Mouse (Mus musculus) thymus, postnatal 14 days (tissue): ENCODE measurements around the gene Pds5b.
"Not testable (repeated sequence)": the region's sequence is repeated elsewhere in the genome, so short reads cannot be mapped to it uniquely, and the experiment has no call there.

ENCODE experiments used
- DNase-seq: peaks from one replicate; pipeline ENCODE4 v3.0.0; 2021

Pds5b gene

DNA sequence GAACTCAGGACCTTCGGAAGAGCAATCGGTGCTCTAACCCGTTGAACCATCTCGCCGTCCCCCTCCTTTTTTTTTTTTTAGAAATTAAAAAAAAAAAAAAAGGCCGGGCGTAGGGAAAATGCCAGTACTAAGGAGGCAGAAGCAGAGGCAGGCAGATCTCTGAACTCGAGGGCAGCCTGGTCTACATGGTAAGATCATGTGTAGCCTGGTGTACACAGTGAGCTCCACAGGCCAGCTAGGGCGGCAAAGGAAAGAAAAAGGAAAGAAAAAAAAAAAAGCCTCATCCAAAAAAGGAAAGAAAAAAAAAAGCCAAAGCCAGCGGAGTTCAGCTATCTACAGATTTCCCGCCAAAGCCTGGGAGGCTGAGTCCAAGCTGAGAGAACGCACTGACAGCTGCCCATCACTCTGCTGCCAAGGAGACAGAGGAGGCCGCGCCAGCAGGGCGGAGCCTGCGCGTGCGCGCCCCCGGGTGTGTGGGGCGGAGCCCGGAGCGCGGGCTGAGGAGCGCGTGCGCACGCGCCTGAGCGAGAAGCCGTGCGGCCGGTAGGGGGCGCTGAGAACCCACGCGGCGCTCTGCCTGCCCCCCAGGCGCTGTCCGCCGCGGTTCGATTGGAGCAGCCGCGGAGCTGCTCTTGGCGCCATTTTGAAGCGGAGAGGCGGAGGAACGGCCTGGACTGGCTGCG lies at the start of gene Pds5b:
Gene Pds5b (plus strand): TSS at position 587 of the 683 bp plus-strand sequence.
- peak; percentile 95 for DNase-seq

- DNase-seq: no peak
These were observed 48.0 kb upstream of the Pds5b start for GRCm38 (mm10) chr5:150625528-150625927.

DNA sequence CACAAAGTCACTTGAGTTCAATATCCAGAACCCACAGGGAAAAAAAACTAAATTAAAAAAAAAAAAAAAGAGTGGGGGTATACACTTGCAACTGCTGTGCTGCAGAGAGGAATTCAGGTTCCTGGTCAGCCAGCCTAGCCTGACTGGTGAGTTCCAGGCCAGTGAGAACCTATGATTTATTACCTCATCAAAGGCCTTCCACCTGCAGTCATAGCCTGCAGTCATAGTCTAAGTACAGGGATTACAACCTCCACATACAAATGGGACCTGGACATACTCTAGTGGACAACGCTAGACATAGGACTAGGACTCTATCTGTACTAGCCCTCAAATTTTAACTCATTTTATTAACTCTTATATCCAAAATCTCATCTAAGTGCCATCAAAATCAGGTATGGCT lies 44.3 kb upstream of the Pds5b start:
- no peak for DNase-seq

DNA sequence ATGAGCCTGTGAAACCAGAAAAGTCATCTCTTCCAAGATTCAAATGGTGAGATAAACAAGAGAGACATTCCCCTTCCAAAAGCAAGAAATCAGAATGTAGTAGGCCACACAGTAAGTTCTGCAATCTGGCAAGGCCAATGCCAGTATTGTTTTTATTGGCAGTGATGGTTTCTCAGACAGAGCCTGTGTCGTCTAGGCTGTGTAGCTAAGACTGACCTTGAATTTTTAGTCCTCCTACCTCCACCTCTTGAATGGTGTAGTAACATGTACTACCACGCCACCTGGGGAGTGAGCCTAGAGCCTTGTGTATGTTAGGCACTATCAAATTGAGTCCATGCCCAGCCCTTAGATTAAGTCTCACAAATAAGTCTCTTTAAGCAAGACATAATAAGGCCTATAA lies 43.8 kb upstream of the Pds5b start:
- no peak for DNase-seq

DNA sequence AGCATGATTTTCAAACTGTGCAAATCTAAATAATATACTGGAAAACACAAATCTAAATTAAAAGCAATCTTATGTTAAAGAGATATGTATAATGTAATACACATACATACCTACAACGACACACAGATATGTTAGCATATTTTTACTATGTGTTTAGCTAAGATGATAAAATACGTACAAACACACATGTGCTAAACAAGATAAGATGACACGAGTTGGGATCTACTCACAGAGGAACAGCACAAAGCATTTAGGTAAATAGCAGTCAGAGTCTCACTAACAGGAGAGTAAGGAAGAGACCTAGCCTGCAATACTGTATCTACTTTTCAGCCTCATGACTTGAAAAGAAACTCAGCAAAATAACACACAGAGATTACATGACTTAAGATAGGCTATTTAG lies 32.1 kb upstream of the Pds5b start:
- no peak for DNase-seq

- not testable (repeated sequence) for DNase-seq
These were observed 30.1 kb upstream of the Pds5b start for GRCm38 (mm10) chr5:150643390-150643789.

DNA sequence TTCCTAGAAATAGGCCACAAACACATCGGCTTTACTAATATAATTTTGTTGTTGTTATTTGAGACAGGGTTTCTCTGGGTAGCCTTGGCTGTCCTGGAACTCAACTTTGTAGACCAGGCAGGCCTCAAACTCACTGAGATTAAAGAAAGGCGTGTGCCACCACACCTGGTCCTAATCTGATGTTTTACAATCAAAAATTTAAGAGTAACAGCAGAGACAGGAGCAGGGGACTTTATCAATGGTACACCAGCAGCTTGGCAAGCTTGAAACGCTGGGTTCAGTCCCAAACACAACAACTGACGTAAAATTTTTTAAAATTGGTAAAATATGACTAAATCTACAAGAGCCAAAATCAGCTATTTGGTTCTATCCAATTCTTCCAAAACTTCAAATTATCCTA lies 28.6 kb upstream of the Pds5b start:
- no peak for DNase-seq

DNA sequence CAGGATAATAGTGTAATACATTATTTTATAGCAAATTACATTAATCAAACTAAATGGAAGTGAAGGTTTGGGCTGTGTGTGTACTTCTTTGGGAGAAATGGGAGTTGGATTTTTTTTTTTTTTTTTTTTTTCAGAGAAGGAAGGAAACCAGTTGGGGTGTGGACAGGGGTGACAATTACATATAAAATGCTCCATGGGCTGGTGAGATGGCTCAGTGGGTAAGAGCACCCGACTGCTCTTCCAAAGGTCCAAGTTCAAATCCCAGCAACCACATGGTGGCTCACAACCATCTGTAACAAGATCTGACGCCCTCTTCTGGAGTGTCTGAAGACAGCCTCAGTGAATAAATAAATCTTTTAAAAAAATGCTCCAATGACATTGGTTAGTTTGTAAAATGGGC lies 21.0 kb upstream of the Pds5b start:
- no peak for DNase-seq

GRCm38 (mm10) chr5:150654548-150654947 lies 19.0 kb upstream of the Pds5b start:
- DNase-seq: no peak

DNA sequence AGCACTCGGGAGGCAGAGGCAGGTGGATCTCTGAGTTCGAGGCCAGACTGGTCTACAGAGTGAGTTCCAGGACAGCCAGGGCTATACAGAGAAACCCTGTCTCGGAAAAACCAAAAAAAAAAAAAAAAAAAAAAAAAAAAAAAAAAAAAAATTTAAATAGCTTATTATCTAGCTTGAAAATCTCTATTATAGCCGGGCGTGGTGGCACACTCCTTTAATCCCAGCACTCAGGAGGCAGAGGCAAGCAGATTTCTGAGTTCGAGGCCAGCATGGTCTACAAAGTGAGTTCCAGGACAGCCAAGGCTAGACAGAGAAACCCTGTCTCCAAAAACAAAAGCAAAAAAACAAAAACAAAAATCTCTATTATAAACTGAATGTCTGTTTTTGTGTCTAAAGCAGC lies 14.1 kb upstream of the Pds5b start:
- not testable (repeated sequence) for DNase-seq

DNA sequence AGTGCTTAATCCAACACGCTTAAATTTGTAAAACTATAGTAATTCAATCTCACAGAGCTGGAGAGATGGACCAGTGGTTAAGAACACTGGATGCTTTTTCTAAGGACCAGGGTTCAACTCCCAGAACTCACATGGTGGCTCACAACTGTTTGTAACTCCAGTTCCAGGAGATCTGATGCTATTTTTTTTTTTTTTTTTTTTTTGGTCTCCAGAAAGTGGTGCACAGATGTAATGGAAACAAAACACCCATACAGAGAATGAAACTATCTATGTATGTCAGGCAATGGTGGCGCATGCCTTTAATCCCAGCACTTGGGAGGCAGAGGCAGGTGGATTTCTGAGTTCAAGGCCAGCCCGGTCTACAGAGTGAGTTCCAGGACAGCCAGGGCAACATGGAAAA lies 13.2 kb upstream of the Pds5b start:
- DNase-seq: not testable (repeated sequence)

DNA sequence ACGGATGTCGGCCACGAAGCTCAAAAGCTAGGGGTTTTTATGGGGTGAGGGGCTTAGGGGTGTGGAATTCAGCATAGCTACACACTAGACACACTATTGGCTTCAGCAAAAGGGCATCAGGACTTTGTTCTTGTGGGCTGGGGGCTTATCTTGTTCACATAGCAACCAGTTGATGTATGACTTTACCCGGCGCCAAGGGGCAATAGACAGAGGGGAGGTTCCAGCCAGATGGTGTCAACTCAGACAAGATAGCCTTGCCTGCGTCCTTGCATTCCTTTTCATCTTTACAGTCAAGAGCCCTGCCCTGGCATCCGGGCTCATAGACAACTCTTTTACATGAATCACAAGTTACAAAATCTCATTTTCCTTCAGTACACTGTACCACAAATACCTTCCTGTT lies 9.6 kb upstream of the Pds5b start:
- DNase-seq: not testable (repeated sequence)

- no peak for DNase-seq
These were observed 8.8 kb upstream of the Pds5b start for GRCm38 (mm10) chr5:150664794-150665131.

DNA sequence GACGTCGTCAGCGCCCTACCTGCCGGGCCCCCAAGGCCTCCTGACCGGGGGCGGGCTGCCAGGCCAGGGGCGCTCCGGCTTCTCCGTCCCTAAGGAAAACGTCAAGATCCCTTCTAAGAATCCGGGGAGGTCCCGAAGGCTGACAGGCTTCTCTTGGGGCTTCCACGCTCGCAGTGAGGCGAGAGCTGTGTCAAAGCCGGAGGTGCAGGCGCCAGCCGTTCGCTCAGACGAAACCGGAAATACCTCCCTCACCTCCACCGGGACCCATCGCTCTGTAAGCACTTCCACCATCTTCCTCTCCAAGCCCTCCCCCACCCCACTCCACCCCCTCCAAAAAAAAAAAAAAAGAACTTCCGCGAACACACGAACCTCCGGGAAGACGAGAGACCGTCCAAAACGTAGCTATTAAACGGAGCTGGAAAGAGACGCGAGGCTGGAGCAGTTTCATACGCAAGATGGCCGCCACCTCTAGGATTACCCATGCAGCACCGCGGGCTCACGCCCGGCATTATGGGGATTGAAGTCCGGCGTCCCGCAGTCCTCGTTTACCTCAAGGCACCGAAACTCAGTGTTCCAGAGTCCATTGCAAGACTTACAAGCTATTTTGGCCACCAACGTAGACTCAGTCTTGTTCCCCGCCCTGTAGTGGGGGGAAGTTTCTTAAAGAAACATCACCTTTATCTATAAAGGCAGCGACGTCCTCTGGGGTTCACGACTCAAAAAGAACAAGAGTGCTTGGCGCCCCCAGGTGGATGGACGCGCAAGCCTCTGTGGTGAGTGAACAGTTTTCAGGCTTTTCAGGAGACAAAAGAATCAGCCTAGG lies 8.2 kb upstream of the Pds5b start:
- DNase-seq: peak; percentile 96

GRCm38 (mm10) chr5:150666133-150666739 lies 7.3 kb upstream of the Pds5b start, which contains the start of gene N4bp2l2:
TSS of gene N4bp2l2 (minus strand) at chr5:150666183.
- DNase-seq: not testable (repeated sequence)

DNA sequence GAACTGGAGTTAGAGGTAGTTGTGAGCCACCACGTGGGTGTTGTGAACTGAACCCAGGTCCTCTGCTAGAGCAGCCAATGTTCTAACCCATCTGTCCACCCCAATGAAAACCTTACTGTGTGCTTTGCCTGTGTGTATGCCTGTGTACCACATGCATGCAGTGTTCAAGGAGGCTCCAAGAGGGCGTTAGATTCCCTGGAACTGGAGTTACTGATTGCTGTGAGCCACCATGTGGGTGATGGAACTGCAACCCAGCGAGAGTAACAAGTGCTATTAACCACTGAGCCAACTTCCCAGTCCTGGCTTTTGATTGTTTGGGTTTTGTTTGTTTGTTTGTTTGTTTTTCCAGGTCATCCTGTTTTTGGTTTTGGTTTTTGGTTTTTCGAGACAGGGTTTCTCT lies 4.8 kb upstream of the Pds5b start:
- no peak for DNase-seq

GRCm38 (mm10) chr5:150672343-150672742 lies 1.2 kb upstream of the Pds5b start:
- no peak for DNase-seq

- peak; percentile 71 for DNase-seq
These were observed 512 bp downstream of the Pds5b start for GRCm38 (mm10) chr5:150673880-150674621.

DNA sequence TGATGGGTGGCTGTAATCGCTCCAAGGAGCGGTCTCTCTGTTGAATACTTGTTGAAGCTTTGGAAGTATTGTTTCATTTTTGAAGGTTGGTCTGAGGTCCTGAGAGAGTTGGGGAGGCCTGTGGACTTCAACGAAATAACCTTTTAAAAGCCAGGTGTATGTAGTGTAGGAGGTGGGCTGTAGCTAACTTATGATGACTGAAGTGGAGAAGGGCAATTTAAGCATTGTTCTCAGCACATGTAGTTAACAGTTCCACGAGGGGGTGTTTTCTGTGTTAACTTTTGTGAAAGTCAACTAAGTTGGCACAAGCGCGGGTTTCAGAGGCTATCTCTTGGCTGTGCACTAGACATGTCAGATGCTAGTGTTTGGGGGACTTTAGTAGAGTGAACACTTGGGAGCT lies 1.3 kb downstream of the Pds5b start:
- no peak for DNase-seq

- not testable (repeated sequence) for DNase-seq
These were observed 9.3 kb downstream of the Pds5b start for GRCm38 (mm10) chr5:150682862-150683261.

- DNase-seq: no peak
These were observed 17.1 kb downstream of the Pds5b start for GRCm38 (mm10) chr5:150690685-150691084.

DNA sequence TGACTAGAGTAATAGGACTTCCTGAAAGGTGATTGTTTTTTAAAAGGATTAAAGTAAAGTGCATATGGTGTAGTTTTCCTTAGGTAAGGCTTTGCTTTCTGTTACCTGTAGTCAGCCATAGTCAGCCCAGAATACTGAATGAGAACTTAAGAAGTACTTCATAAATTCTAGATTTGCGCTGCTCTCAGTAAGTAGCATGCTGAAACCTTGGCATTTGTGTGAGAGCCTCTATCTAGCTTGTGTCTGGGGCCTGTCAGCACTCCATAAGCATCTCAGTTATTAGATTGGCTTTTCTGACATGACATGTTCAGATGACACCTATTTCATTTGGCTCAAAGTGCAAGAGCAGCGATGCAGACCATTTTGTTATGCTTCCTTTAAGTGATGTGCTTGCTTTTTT lies 19.7 kb downstream of the Pds5b start:
- no peak for DNase-seq

GRCm38 (mm10) chr5:150702714-150703113 lies 29.2 kb downstream of the Pds5b start:
- DNase-seq: peak; percentile 54
